Mouse (Mus musculus) megakaryocyte, embryonic 14.5 days (primary cell): ENCODE measurements at regions not wholly inside any gene's neighbourhood (a gene's known extent, or its start where the extent isn't known, plus 50 kb on each side); places are given as distances from the start of the nearest gene placed in this dataset.
A peak's percentile ranks its signal among the peaks of the same experiment; 100 is the strongest.

Experiments
- H3K27me3 ChIP-seq: replicated peaks from 2 replicates; pipeline ENCODE3; 2012; ENCODE audit warnings: inconsistent platforms
- H3K36me3 ChIP-seq: replicated peaks from 2 replicates; pipeline ENCODE3; 2012; ENCODE audit warnings: low read length, inconsistent platforms, mixed read lengths
- H3K4me1 ChIP-seq: 2 replicates; pipeline ENCODE4 v1.6.1; 2012; ENCODE audit warnings: inconsistent platforms
- H3K4me3 ChIP-seq: replicated peaks from 2 replicates; pipeline ENCODE3; 2012; ENCODE audit warnings: moderate library complexity, mild to moderate bottlenecking, inconsistent platforms
- H3K9me3 ChIP-seq: 2 replicates; pipeline ENCODE4 v1.6.1; 2012; ENCODE audit warnings: inconsistent platforms
- FLI1 ChIP-seq: IDR thresholded peaks from 2 replicates; pipeline ENCODE4 v1.6.1; 2012; ENCODE audit warnings: low read length, inconsistent platforms, mixed read lengths
- GATA1 ChIP-seq: IDR thresholded peaks from 3 replicates; pipeline ENCODE4 v1.6.1; 2012; ENCODE audit warnings: mixed read lengths, low read length, inconsistent platforms, borderline replicate concordance

DNA sequence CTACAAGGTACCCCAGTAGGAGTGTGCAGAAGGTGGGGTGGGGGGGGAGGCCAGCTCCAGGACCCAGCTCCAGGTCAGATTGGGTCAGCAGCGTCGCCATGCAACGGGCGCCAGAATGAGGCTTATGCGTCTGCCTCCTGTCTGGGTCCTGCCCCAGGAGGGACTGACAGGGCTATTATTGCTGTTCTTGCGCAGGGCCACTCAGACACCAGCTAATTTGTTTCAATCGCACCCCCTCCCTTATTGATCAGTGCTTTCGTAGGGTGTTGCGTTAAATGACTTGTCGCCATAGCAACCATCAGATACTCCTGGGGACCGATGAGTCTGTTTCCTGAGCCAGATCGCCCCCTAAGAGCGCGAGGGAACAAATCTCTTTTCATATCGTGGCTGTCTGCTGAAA is 71.8 kb upstream of the Ppp2r5c start:
- TF ChIP-seq FLI1 (no peak), GATA1 (no peak)
- H3K36me3 ChIP-seq = no peaks in the 10 kb centered on the region
- no peak overlapping the region for H3K4me3 ChIP-seq
- peaks cover 3% of the 10 kb centered on the region; the same call in 1 of the 2 replicates for H3K9me3 ChIP-seq
- H3K4me1 ChIP-seq = peaks cover 20% of the 10 kb centered on the region
- H3K27me3 ChIP-seq = peaks cover 48% of the 10 kb centered on the region

GRCm38 (mm10) chr12:110376062-110376837 is 70.7 kb upstream of the Ppp2r5c start:
- no peaks in the 10 kb centered on the region for H3K9me3 ChIP-seq
- H3K4me3 ChIP-seq = no peak overlapping the region
- TF ChIP-seq FLI1 (no peak), GATA1 (no peak)
- no peaks in the 10 kb centered on the region for H3K36me3 ChIP-seq
- peaks cover 56% of the 10 kb centered on the region for H3K27me3 ChIP-seq
- H3K4me1 ChIP-seq = peaks cover 24% of the 10 kb centered on the region

DNA sequence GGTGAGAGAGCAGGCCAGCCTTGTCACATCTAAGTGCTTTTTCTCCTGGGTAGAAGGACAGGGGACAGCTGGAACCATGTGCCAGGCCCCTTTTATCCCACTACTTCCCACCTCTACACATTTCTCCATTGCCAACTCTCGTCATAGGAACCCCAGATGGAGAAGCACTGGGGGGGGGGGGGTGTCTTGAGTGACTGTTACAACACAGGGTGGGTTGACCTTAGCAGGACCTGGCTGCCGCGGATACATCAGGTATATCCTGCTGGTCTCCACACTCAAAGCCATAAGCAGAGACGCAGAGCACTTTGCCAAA is 70.1 kb upstream of the Ppp2r5c start:
- peaks cover 27% of the 10 kb centered on the region for H3K4me1 ChIP-seq
- H3K27me3 ChIP-seq = peaks cover 59% of the 10 kb centered on the region
- no peak overlapping the region for H3K4me3 ChIP-seq
- TF ChIP-seq FLI1 (no peak), GATA1 (no peak)
- no peaks in the 10 kb centered on the region for H3K36me3 ChIP-seq
- no peaks in the 10 kb centered on the region for H3K9me3 ChIP-seq

DNA sequence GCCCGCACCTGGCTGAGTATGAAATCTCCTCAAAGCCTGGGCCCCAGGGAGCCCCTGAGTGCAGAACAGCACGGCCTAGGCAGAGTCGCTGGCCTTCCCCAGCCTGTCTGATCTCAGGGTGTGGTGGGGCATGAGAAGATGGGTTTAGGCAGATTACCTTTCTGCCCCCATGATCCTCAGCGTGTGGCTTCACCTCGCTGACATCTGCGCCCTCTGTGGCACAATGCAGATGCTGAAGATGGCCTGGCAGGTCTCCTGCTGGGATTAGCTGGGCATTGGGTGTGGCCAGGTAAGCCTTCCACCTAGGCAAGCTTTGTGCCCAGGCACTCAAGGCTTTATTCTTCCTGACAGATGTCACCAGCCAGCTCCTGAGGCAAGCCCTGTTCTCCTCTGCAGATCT is 69.6 kb upstream of the Ppp2r5c start:
- peaks cover 54% of the 10 kb centered on the region for H3K27me3 ChIP-seq
- H3K4me3 ChIP-seq = no peak overlapping the region
- peaks cover 27% of the 10 kb centered on the region for H3K4me1 ChIP-seq
- H3K36me3 ChIP-seq = no peaks in the 10 kb centered on the region
- TF ChIP-seq FLI1 (no peak), GATA1 (no peak)
- no peaks in the 10 kb centered on the region for H3K9me3 ChIP-seq

DNA sequence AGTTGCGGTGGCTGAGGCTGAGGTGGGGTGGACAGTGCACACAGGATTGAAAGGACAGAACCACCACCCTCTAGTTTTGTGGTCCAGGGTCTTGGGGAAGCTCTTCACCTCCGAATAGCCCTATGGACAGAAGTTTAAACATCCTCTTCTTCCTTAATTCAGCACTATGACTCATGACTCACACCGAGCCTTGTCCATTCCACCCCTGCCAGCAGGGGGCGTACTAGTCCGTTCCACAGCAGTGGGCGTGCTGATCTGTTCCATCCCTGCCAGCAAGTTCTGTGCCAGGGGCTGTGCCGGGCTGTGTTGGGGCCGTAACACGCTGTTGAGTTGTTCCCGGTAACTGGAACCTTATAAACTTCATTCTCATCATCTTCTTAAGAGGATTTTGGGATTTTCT is 69.2 kb upstream of the Ppp2r5c start:
- Histone ChIP-seq H3K27me3 (peaks cover 50% of the 10 kb centered on the region), H3K4me1 (peaks cover 27% of the 10 kb centered on the region), H3K36me3 (no peaks in the 10 kb centered on the region), H3K4me3 (no peak overlapping the region), H3K9me3 (no peaks in the 10 kb centered on the region)
- TF ChIP-seq FLI1 (no peak), GATA1 (no peak)

DNA sequence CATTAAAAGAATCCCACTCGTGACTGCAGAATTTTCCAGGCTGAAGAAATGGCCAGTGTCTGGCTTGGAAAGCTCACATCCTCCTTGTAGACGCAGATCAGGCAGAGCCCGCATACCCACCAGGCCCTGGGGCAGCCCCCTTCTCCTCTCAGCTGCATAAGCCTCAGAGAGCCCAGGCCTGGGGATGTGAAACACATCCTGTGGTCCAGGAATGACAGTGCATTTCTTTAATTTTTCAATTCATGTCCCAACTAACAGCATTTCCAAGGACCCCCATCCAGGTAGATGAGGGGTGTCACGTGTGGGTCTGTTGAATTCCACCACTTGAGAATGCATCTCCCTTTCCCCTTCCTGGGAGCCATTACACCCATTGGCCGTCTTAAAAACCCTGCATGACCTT is 68.6 kb upstream of the Ppp2r5c start:
- H3K9me3 ChIP-seq = no peaks in the 10 kb centered on the region
- peaks cover 47% of the 10 kb centered on the region for H3K27me3 ChIP-seq
- no peak overlapping the region for H3K4me3 ChIP-seq
- peaks cover 26% of the 10 kb centered on the region for H3K4me1 ChIP-seq
- H3K36me3 ChIP-seq = no peaks in the 10 kb centered on the region
- no peak for TF ChIP-seq FLI1
- TF ChIP-seq GATA1 = no peak

- Histone ChIP-seq H3K9me3 (no peaks in the 10 kb centered on the region), H3K4me3 (no peak overlapping the region), H3K27me3 (peaks cover 33% of the 10 kb centered on the region), H3K4me1 (peaks cover 21% of the 10 kb centered on the region), H3K36me3 (no peaks in the 10 kb centered on the region)
- no peak for TF ChIP-seq FLI1
- no peak for TF ChIP-seq GATA1
Observed at GRCm38 (mm10) chr12:110379721-110380120, 67.2 kb upstream of the Ppp2r5c start.

GRCm38 (mm10) chr12:110380831-110381750 is 65.8 kb upstream of the Ppp2r5c start:
- Histone ChIP-seq H3K36me3 (no peaks in the 10 kb centered on the region), H3K4me3 (peak overlapping the region; percentile 73), H3K4me1 (peaks cover 16% of the 10 kb centered on the region), H3K27me3 (peaks cover 25% of the 10 kb centered on the region), H3K9me3 (no peaks in the 10 kb centered on the region)
- TF ChIP-seq GATA1 (no peak), FLI1 (no peak)

DNA sequence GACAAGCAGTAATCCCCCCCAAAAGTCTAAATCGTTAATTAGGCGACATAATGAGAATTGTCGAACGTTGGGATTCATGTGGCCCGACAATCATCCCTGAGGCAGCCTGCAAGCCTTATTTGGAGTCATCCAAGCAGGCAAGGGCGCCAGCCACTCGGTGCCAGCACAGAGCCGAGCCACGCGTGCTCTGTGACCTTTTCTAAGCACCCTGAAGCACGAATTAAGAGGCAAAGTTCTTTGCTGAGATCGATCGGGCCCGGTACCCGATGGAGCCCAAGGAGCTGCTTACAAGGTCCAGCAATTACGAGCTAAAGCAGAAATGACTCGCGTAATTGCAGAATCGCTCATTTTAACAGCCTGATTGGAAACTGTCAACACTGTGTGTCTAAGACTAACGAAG is 61.9 kb upstream of the Ppp2r5c start:
- TF ChIP-seq GATA1 = no peak
- TF ChIP-seq FLI1 = no peak
- no peak overlapping the region for H3K4me3 ChIP-seq
- H3K4me1 ChIP-seq = peaks cover 7% of the 10 kb centered on the region; the same call in 1 of the 2 replicates
- peaks cover 22% of the 10 kb centered on the region for H3K27me3 ChIP-seq
- no peaks in the 10 kb centered on the region for H3K36me3 ChIP-seq
- H3K9me3 ChIP-seq = no peaks in the 10 kb centered on the region
